ENCODE assay signal across 23 mouse cellular contexts in the genomic region with DNA sequence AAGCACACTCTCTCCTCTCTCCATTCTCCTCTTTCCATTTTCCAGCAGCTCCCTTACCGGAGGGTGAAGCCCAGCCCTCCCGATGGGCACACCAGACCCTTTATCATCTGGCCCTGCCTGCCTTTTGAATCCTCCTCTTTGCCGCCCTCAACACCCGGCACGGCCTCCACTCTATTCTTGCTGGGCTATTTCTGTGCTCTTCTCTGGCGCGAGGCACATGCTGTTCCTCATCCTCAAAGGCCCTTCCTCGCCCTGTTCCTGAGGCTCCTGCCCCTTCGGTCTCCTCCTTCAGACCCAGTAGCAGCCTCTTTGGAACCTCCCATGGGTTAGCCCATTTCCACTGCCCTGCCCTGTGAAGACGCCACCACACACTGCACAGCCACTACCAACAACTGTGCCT.
DNase-seq lines count a peak whose midpoint lies in the region; ATAC-seq and TF ChIP-seq lines count a peak whose summit lies in the region.
"Had no signal": no experiment of that assay in that cellular context is flagged by ENCODE, and none has a peak within 500 bp of the region (broad histone marks: within the 10 kb centered on the region; RNA-seq: fewer than 3 reads in every experiment).

No protein-coding gene starts in this region.

- ATAC-seq in hindbrain, postnatal 0 days, result no peak
- ATAC-seq: CD4-positive, CD25-positive, alpha-beta regulatory T cell, adult 4 months; forebrain, postnatal 0 days; hindbrain, embryonic 16.5 days; intestine, postnatal 0 days; Patski had no signal

- 0 out of 2 replicates have a peak overlapping the region, but pooled peaks have one; percentile 8 for H3K27ac ChIP-seq in hindbrain, embryonic 10.5 days
- H3K27ac ChIP-seq in hindbrain, postnatal 0 days, result no peak overlapping the region
- peak overlapping the region; percentile 4; the same call in 1 of the 2 replicates for H3K27ac ChIP-seq in embryonic facial prominence, embryonic 10.5 days (replicated peaks)
- H3K27ac ChIP-seq in small intestine, adult 2 months (ENCODE audit: insufficient read depth, low read depth, low read length), result 0 out of 2 replicates have a peak overlapping the region, but pooled peaks have one; percentile 6
- H3K27ac ChIP-seq: embryonic facial prominence, embryonic 15.5 days; limb, embryonic 13.5 days; liver, embryonic 15.5 days; midbrain, embryonic 10.5 days had no signal

- no peaks in the 10 kb centered on the region for H3K36me3 ChIP-seq in hindbrain, embryonic 10.5 days
- no peaks in the 10 kb centered on the region for H3K36me3 ChIP-seq in hindbrain, postnatal 0 days (ENCODE audit: insufficient read depth, low read length)
- peaks cover 14% of the 10 kb centered on the region for H3K36me3 ChIP-seq in embryonic facial prominence, embryonic 10.5 days (replicated peaks)
- no peaks in the 10 kb centered on the region for H3K36me3 ChIP-seq in small intestine, adult 2 months (ENCODE audit: control insufficient read depth, insufficient read depth, low read length)
- H3K36me3 ChIP-seq: embryonic facial prominence, embryonic 15.5 days; midbrain, embryonic 10.5 days had no signal

- H3K4me2 ChIP-seq in hindbrain, postnatal 0 days (ENCODE audit: low read depth, low read length), result no peak overlapping the region
- H3K4me2 ChIP-seq: embryonic facial prominence, embryonic 15.5 days; limb, embryonic 13.5 days; liver, embryonic 15.5 days had no signal

- intact Hi-C loops in gastrocnemius, postnatal 14 days (cut with DNase I; ENCODE audit: low total_unique reads), result no loop called here

- peak; percentile 12 for DNase-seq in gastrocnemius, postnatal 14 days
- DNase-seq in gastrocnemius, postnatal 10 days, result no peak
- no peak for DNase-seq in hindbrain, embryonic 10.5 days (ENCODE audit: low spot score)
- no peak for DNase-seq in hindbrain, postnatal 0 days (ENCODE audit: low spot score)
- no peak for DNase-seq in embryonic facial prominence, embryonic 10.5 days (ENCODE audit: low spot score)
- no peak for DNase-seq in adipocyte (ENCODE audit: low spot score)
- no peak for DNase-seq in frontal cortex, adult 2 months (ENCODE audit: extremely low spot score in 1 of 2, low spot score in 1 of 2)
- DNase-seq: adrenal gland, postnatal 25 days; cerebellum, adult 11-12 months; cerebellum, postnatal 25 days; embryo, embryonic 11 days; forebrain, postnatal 0 days; right cerebral cortex, postnatal 4 days; thymus, postnatal 25 days had no signal

- WGBS in hindbrain, embryonic 10.5 days, result 87% methylated on average over 10 of the region's 10 CpGs
- whole genome bisulfite sequencing in hindbrain, postnatal 0 days, result 89% methylated on average over 10 of the region's 10 CpGs
- WGBS in embryonic facial prominence, embryonic 10.5 days, result 92% methylated on average over 10 of the region's 10 CpGs
- 88% methylated on average over 10 of the region's 10 CpGs for WGBS in small intestine, adult 2 months

- TF ChIP-seq POLR2A in small intestine, adult 2 months (IDR thresholded peaks at IDR 0.05; ENCODE audit: low read depth, low read length), result no peak

- H3K27me3 ChIP-seq in hindbrain, embryonic 10.5 days (ENCODE audit: insufficient read depth, poor library complexity, severe bottlenecking), result no peaks in the 10 kb centered on the region
- H3K27me3 ChIP-seq in hindbrain, postnatal 0 days (ENCODE audit: insufficient read depth, low read length), result no peaks in the 10 kb centered on the region
- no peaks in the 10 kb centered on the region for H3K27me3 ChIP-seq in embryonic facial prominence, embryonic 10.5 days (replicated peaks; ENCODE audit: low read depth, poor library complexity, severe bottlenecking)
- H3K27me3 ChIP-seq in small intestine, adult 2 months (ENCODE audit: control insufficient read depth, insufficient read depth, low read length), result no peaks in the 10 kb centered on the region
- H3K27me3 ChIP-seq: embryonic facial prominence, embryonic 15.5 days; limb, embryonic 13.5 days; liver, embryonic 15.5 days; Patski had no signal

- peaks cover 52% of the 10 kb centered on the region for H3K4me1 ChIP-seq in hindbrain, embryonic 10.5 days (replicated peaks)
- H3K4me1 ChIP-seq in hindbrain, postnatal 0 days (ENCODE audit: insufficient read depth, low read length), result peaks cover 19% of the 10 kb centered on the region
- peaks cover 64% of the 10 kb centered on the region for H3K4me1 ChIP-seq in embryonic facial prominence, embryonic 10.5 days
- peaks cover 4% of the 10 kb centered on the region; the same call in 1 of the 2 replicates for H3K4me1 ChIP-seq in small intestine, adult 2 months (ENCODE audit: control insufficient read depth, insufficient read depth, insufficient read length, low read length)

- H3K9ac ChIP-seq in hindbrain, postnatal 0 days (replicated peaks; ENCODE audit: low read length), result no peak overlapping the region
- H3K9ac ChIP-seq: embryonic facial prominence, embryonic 15.5 days; forebrain, postnatal 0 days; limb, embryonic 13.5 days; liver, embryonic 15.5 days had no signal

- no peak overlapping the region for H3K4me3 ChIP-seq in hindbrain, embryonic 10.5 days
- no peak overlapping the region for H3K4me3 ChIP-seq in hindbrain, postnatal 0 days (ENCODE audit: low read length)
- no peak overlapping the region for H3K4me3 ChIP-seq in embryonic facial prominence, embryonic 10.5 days
- no peak overlapping the region for H3K4me3 ChIP-seq in small intestine, adult 2 months (ENCODE audit: low read depth, low read length)
- H3K4me3 ChIP-seq: embryonic facial prominence, embryonic 15.5 days; limb, embryonic 13.5 days; liver, embryonic 15.5 days; midbrain, embryonic 10.5 days had no signal

- TF ChIP-seq CTCF in hindbrain, postnatal 0 days (IDR thresholded peaks at IDR 0.05; ENCODE audit: low read depth), result no peak
- TF ChIP-seq CTCF in small intestine, adult 2 months (IDR thresholded peaks at IDR 0.05; ENCODE audit: extremely low read depth, insufficient read length, insufficient replicate concordance, low read depth, low read length), result no peak

- H3K9me3 ChIP-seq in hindbrain, embryonic 10.5 days, result no peaks in the 10 kb centered on the region
- H3K9me3 ChIP-seq in hindbrain, postnatal 0 days (ENCODE audit: low read length), result no peaks in the 10 kb centered on the region
- H3K9me3 ChIP-seq in embryonic facial prominence, embryonic 10.5 days, result no peaks in the 10 kb centered on the region
- H3K9me3 ChIP-seq: embryonic facial prominence, embryonic 15.5 days; limb, embryonic 13.5 days; liver, embryonic 15.5 days; midbrain, embryonic 10.5 days had no signal
